Mouse (Mus musculus): ENCODE results near the gene Oscar. TPM values are rescaled to one million over a fixed set of nuclear protein-coding genes. Genes with fewer than 3 reads are reported as not detected.
"Not testable (repeated sequence)": the region's sequence is repeated elsewhere in the genome, so short reads cannot be mapped to it uniquely, and the experiment has no call there.

The Oscar gene
- total RNA-seq, 1 experiment from 2014 or later = not detected

DNA sequence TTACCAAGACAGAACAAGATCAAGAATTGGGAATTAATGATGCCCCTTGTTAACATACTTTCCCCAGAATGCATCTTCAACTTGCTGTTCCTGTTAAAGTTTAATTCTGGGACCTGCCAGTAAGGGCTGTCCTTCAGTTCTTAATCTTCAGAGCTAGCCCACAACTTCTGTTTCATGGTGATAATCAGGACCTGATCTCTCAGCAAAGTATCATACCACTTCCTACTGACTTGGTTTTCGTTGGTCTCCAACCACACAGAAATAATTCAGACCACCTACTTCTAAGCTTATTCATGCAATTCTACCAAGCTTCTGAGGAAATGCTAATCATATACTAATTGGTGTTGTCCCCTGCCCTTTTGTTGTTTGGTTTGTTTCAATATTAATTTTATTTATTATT, 44.1 kb downstream of the Oscar start:
- peak; percentile 71 for ATAC-seq (replicated peaks; ENCODE audit: low read depth, poor library complexity, severe bottlenecking)

- not testable (repeated sequence) for ATAC-seq (replicated peaks; ENCODE audit: low read depth, poor library complexity, severe bottlenecking)
Observed at GRCm38 (mm10) chr7:3570580-3570979, 45.4 kb downstream of the Oscar start.

DNA sequence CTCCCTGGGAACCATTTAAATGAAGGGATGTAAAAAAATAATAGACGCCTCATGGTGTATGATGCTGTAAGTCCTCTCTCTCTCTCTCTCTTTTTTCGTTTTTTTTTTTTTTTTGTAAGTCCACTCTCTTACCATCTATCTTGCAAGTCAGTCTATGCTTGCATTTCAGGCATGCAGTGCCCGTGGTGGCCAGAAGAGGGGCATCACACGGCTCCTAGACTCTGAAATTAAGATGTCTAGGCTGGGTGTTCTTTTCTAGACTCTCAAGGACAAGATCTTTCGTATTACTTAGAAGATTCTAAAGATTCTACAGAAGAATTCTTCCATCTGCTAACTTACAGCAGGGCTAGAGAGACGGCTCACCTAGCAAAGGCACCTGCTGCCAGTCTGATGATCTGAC, 46.2 kb downstream of the Oscar start:
- no peak for ATAC-seq (replicated peaks; ENCODE audit: low read depth, poor library complexity, severe bottlenecking)

GRCm38 (mm10) chr7:3567336-3567735, 48.6 kb downstream of the Oscar start:
- ATAC-seq (replicated peaks; ENCODE audit: low read depth, poor library complexity, severe bottlenecking) = no peak

Other genes starting within 250 kb of the Oscar start
- not detected in 2 replicates for gene Cacng8, start 225.5 kb downstream of the Oscar start, total RNA-seq (2017)
- gene Cacng6, start 192.0 kb downstream of the Oscar start, total RNA-seq (2017) = not detected in 2 replicates
- gene Tarm1, start 113.5 kb downstream of the Oscar start, total RNA-seq (2017) = not detected in 2 replicates
- gene Ndufa3, start 1.2 kb upstream of the Oscar start, total RNA-seq (2017) = 132 and 142 TPM in 2 replicates
- gene Tfpt, start 13.8 kb upstream of the Oscar start, total RNA-seq (2017) = 30.3 and 32.8 TPM in 2 replicates
- 103 and 108 TPM in 2 replicates for gene Prpf31, start 13.8 kb upstream of the Oscar start, total RNA-seq (2017)
- 22.7 and 48.4 TPM in 2 replicates for gene Cnot3, start 29.1 kb upstream of the Oscar start, total RNA-seq (2017)
- 12.4 and 13.9 TPM in 2 replicates for gene Leng1, start 49.7 kb upstream of the Oscar start, total RNA-seq (2017)
- gene Tmc4, start 61.4 kb upstream of the Oscar start, total RNA-seq (2017) = 2.8 and 3.5 TPM in 2 replicates
- 22.9 and 29.2 TPM in 2 replicates for gene Tsen34, start 76.7 kb upstream of the Oscar start, total RNA-seq (2017)
- gene Mboat7, start 77.4 kb upstream of the Oscar start, total RNA-seq (2017) = 23.5 and 37.0 TPM in 2 replicates
- gene Rps9, start 87.8 kb upstream of the Oscar start, total RNA-seq (2017) = 1,976 and 2,051 TPM in 2 replicates
- 1.3 and 1.7 TPM in 2 replicates for gene Pirb, start 104.2 kb upstream of the Oscar start, total RNA-seq (2017)
- 0.53 TPM in 1 of 2 replicates, not detected in the other for gene Gm15448, start 209.5 kb upstream of the Oscar start, total RNA-seq (2017)
- gene Pira2, start 228.9 kb upstream of the Oscar start, total RNA-seq (2017) = 0.05 and 0.64 TPM in 2 replicates